Mouse (Mus musculus) liver, postnatal 0 days (tissue): ENCODE measurements around the gene Tnfrsf19. TPM values are rescaled to one million over a fixed set of nuclear protein-coding genes. Genes with fewer than 3 reads are reported as not detected.

Experiments
- ATAC-seq: fragments of 200-750 bp; cut with Nextera tagmentation; 2 replicates; pipeline ENCODE4 v1.8.0; 2017; ENCODE audit warnings: mild to moderate bottlenecking, moderate library complexity
- DNase-seq: peaks from one replicate; pipeline ENCODE4 v3.0.0-alpha.2; 2016
- H3K27ac ChIP-seq: fragments of 300-500 bp; sonication (generic); 2 replicates; pipeline ENCODE4 v1.5.1; 2014; ENCODE audit warnings: antibody characterized with exemption, moderate library complexity, mild to moderate bottlenecking, low read depth
- H3K27me3 ChIP-seq: fragments of 300-500 bp; sonication (generic); 2 replicates; pipeline ENCODE4 v1.6.1; 2014; ENCODE audit warnings: low read length, control low read depth, mixed read lengths; ENCODE audit not compliant: insufficient read depth
- H3K36me3 ChIP-seq: fragments of 300-500 bp; sonication (generic); replicated peaks from 2 replicates; pipeline ENCODE4 v1.6.1; 2014; ENCODE audit warnings: mild to moderate bottlenecking, control low read depth, low read length, moderate library complexity, mixed read lengths; ENCODE audit not compliant: insufficient read depth
- H3K4me1 ChIP-seq: fragments of 300-500 bp; sonication (generic); 2 replicates; pipeline ENCODE4 v1.6.1; 2014; ENCODE audit warnings: antibody characterized with exemption, mild to moderate bottlenecking, control low read depth; ENCODE audit not compliant: insufficient read depth
- H3K4me2 ChIP-seq: fragments of 300-500 bp; sonication (generic); 2 replicates; pipeline ENCODE4 v1.6.1; 2014; ENCODE audit warnings: low read depth, mild to moderate bottlenecking, low read length, moderate library complexity, mixed read lengths
- H3K4me3 ChIP-seq: fragments of 300-500 bp; sonication (generic); 2 replicates; pipeline ENCODE4 v1.5.1; 2014; ENCODE audit warnings: low read depth, low read length
- H3K9ac ChIP-seq: fragments of 300-500 bp; sonication (generic); replicated peaks from 2 replicates; pipeline ENCODE4 v1.6.1; 2014; ENCODE audit warnings: mild to moderate bottlenecking, moderate library complexity
- H3K9me3 ChIP-seq: fragments of 300-500 bp; sonication (generic); 2 replicates; pipeline ENCODE4 v1.6.1; 2016; ENCODE audit warnings: mild to moderate bottlenecking, control low read depth, low read length, mixed read lengths
- CTCF ChIP-seq: sonication (generic); IDR thresholded peaks from 2 replicates; pipeline ENCODE4 v1.5.1; 2016; ENCODE audit warnings: antibody characterized with exemption, low read depth
- EP300 ChIP-seq: IDR thresholded peaks from 2 replicates; pipeline ENCODE4 v1.6.1; 2016; ENCODE audit warnings: antibody characterized with exemption, low read depth, mild to moderate bottlenecking
- WGBS: fragments of 180-500 bp; shearing (Covaris S2); extraction: QIAGEN DNeasy Blood & Tissue Kit; methylation state at CpG from one replicate; pipeline ENCODE4 v1.1.7; 2014; ENCODE audit not compliant: insufficient replicate concordance; 5-methylcytosine and 5-hydroxymethylcytosine counted together
- polyA plus RNA-seq: library from polyadenylated mRNA; unstranded; fragments of >200 nt; fragmentation: Nextera tagmentation; extraction: Ambion mirVana; gene quantifications from 2 replicates; pipeline ENCODE4 v1.2.1, GENCODE M21; 2015

Gene Tnfrsf19
- polyA plus RNA-seq, 1 experiment from 2014 or later, result 2.4 TPM

DNA sequence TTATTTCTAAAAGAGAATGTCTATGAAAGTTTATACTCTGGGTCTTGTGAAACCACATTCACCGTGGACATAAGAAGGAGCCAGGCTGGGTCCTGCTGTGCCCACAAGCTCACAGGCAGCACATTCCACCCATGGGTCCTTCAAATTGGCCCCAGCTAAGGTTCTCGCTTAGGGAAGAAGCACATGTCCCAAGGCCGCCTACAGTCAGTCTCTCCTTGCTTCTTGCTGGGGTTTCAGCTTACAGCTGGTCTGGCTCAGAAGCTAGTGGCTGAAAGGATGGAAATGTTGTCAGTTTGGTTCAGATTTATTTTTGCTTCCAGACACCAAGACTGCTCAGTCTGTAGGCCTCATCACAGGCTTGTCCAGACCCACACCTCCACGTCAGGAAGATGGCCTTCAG, 80.2 kb downstream of the Tnfrsf19 start:
- no peaks in the 10 kb centered on the region for H3K4me1 ChIP-seq
- DNase-seq (no peak), ATAC-seq (no peak)
- H3K27me3 ChIP-seq, result no peaks in the 10 kb centered on the region
- H3K4me2 ChIP-seq, result no peak overlapping the region
- 80% methylated on average over 4 of the region's 4 CpGs for WGBS
- no peak for TF ChIP-seq EP300
- no peak for TF ChIP-seq CTCF
- H3K4me3 ChIP-seq, result no peak overlapping the region
- no peak overlapping the region for H3K9ac ChIP-seq
- no peak overlapping the region for H3K27ac ChIP-seq
- H3K9me3 ChIP-seq, result no peaks in the 10 kb centered on the region
- H3K36me3 ChIP-seq, result 0 out of 2 replicates have a peak, but pooled peaks cover 2% of the 10 kb centered on the region

DNA sequence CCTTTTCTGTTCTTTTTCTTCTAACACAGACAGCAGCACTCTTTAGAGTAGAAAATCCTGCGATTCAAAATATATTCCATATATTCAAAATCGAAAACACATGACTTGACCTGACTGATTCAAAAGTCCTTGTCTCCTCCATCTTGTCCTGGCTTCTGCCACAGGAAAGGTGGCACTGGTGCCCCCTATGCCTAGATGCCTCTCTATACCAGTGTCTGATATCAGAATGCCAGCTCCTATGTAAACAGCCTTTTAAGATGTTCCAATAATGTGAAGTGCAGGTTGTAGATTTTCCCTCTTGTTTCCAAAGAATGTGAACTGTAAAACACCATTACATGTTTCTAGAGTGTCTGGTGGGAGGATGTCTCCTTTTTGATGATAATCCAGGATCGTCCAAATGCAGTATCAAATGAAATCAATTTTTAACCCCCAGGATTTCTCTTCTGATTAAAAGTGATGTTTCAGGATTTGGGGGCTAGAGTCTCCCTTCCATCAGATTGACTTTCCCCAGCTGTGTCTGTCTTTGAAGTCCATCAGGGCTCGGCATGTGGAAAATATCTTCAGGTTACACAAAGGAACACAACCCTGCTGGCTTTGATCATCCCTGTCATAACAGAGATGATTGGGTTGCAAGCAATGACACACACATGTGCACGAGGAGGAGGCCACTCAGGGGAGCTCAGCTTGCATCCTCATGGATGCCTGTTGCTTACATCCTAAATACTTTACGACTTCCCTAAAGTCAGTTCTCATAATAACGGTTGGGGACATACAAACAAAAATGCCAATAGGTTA, 82.1 kb downstream of the Tnfrsf19 start:
- ATAC-seq, result no peak
- Histone ChIP-seq H3K9me3 (no peaks in the 10 kb centered on the region), H3K4me3 (no peak overlapping the region), H3K36me3 (no peaks in the 10 kb centered on the region), H3K4me1 (no peaks in the 10 kb centered on the region), H3K27ac (no peak overlapping the region), H3K4me2 (no peak overlapping the region), H3K9ac (no peak overlapping the region), H3K27me3 (no peaks in the 10 kb centered on the region)
- 80% methylated on average over 7 of the region's 7 CpGs for WGBS
- TF ChIP-seq EP300, result no peak
- no peak for DNase-seq

DNA sequence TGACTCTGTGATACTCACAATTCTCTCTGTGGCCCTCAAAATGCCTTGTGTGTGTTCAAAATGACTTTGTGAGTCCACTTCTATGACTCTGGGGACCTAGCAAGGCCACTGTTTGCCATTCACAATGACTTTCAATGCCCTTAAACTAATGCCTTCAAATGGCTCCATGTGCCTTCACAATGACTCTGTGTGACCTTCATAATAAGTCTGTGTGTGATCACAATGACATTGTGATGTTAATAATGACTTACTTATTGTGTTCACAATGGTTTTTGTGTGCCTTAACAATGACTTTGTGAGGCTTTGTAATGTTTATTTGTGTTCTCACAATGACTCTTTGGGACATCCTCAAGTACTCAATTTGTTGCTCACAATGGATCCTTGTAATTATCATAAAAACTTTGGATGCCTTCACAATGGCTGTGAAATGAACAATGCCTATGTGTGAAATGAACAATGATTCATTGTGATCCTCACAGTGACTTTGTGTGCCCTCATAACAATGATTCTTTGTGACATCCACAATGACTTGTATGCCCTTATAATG, 88.6 kb downstream of the Tnfrsf19 start:
- H3K9me3 ChIP-seq, result no peaks in the 10 kb centered on the region; the same call in 1 of the 2 replicates
- DNase-seq, result no peak
- H3K27me3 ChIP-seq, result no peaks in the 10 kb centered on the region
- H3K4me2 ChIP-seq, result no peak overlapping the region
- no peak overlapping the region for H3K9ac ChIP-seq
- TF ChIP-seq CTCF, result no peak
- TF ChIP-seq EP300, result no peak
- no peak overlapping the region for H3K27ac ChIP-seq
- no peaks in the 10 kb centered on the region for H3K4me1 ChIP-seq
- H3K36me3 ChIP-seq, result no peaks in the 10 kb centered on the region
- ATAC-seq, result no peak
- no peak overlapping the region for H3K4me3 ChIP-seq

DNA sequence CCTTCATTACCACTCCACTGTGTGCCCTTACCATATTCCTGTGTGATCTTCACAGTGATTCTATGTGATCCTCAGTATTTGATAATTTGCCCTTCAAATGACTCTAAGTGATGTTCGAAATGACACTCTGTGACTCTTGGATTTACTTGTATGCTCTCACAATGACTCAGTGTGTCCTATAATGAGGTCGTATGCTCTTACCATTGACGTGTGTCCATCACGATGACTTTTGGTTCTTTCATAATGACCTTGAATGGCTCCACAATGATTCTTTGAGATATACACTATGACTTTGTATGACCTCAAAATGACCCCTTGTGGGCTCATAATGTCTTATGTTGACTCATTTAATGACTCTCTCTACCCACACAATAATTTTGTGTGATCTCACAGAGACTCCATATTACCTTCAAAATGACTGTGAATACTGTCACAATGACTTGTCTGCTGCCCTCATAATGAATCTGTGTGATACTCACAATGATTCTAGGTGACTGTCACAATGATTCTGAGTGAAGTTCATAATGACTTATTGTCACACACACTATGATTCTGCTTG, 108.7 kb downstream of the Tnfrsf19 start:
- H3K9me3 ChIP-seq, result no peaks in the 10 kb centered on the region
- H3K4me3 ChIP-seq, result no peak overlapping the region
- 85% methylated on average over 4 of the region's 4 CpGs for WGBS
- no peak overlapping the region for H3K4me2 ChIP-seq
- no peaks in the 10 kb centered on the region for H3K36me3 ChIP-seq
- H3K27me3 ChIP-seq, result no peaks in the 10 kb centered on the region
- DNase-seq, result no peak
- no peak overlapping the region for H3K9ac ChIP-seq
- no peak for TF ChIP-seq EP300
- TF ChIP-seq CTCF, result no peak
- H3K27ac ChIP-seq, result no peak overlapping the region
- ATAC-seq, result no peak
- no peaks in the 10 kb centered on the region for H3K4me1 ChIP-seq

DNA sequence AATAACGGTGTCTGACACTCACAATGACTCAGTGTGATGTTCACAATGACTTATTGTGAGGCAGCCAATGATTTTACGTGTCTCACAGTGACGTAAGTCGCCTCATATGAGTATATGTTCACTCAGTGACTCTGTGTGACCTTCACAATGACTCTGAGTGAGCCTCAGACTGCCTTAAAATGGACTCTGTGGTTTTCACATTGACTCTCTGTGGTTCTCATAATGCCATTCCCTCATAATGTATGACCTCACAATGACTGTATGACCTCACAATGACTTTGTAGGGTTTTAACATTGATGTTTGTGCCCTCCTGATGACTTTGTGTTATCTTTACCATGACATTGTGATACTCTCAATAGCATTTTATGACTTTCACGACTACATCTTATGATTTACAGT, 110.6 kb downstream of the Tnfrsf19 start:
- Histone ChIP-seq H3K4me3 (no peak overlapping the region), H3K9ac (no peak overlapping the region), H3K4me1 (no peaks in the 10 kb centered on the region), H3K27ac (no peak overlapping the region), H3K36me3 (no peaks in the 10 kb centered on the region), H3K27me3 (no peaks in the 10 kb centered on the region), H3K4me2 (no peak overlapping the region), H3K9me3 (no peaks in the 10 kb centered on the region)
- WGBS, result 75% methylated on average over 5 of the region's 5 CpGs
- no peak for DNase-seq
- TF ChIP-seq CTCF, result no peak
- no peak for TF ChIP-seq EP300
- no peak for ATAC-seq

DNA sequence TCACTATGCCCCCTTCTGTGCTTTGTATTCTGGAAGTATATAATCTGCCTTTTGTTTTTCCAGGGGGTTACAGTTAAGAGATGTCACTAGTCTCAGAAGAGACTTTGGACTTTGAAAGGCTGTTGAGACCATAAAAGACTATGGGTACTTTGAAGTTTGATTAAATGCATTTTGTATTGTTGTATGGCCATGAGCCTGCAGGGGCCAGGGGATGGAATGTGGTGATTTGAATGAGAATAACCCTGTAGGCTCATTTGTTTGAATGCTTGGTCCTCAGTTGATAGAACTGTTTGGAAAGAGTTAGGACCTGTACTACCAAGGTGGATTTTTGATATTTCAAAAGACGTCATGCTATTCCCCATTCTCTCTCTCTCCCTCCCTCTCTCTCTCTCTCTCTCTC, 120.3 kb downstream of the Tnfrsf19 start:
- H3K4me2 ChIP-seq, result no peak overlapping the region
- no peaks in the 10 kb centered on the region for H3K36me3 ChIP-seq
- H3K4me1 ChIP-seq, result no peaks in the 10 kb centered on the region
- ATAC-seq (no peak), DNase-seq (no peak)
- no peak overlapping the region for H3K27ac ChIP-seq
- TF ChIP-seq CTCF (no peak), EP300 (no peak)
- H3K4me3 ChIP-seq, result no peak overlapping the region
- 50% methylated on average over 1 of the region's 1 CpGs for WGBS
- H3K27me3 ChIP-seq, result no peaks in the 10 kb centered on the region
- no peak overlapping the region for H3K9ac ChIP-seq
- no peaks in the 10 kb centered on the region for H3K9me3 ChIP-seq
